Mouse (Mus musculus): ENCODE measurements around the gene Bloc1s1.

GRCm38 (mm10) chr10:128968341-128968749 lies 44.5 kb upstream of the Bloc1s1 start:
- TF ChIP-seq CTCF (IDR thresholded peaks at IDR 0.05; ENCODE audit: control insufficient read depth, insufficient read depth, low read length) (no peak), POLR2A (IDR thresholded peaks at IDR 0.05; ENCODE audit: borderline replicate concordance, control insufficient read depth, low read depth, low read length) (no peak)

Data from bone marrow, adult 2 months (tissue).